Mouse (Mus musculus): ENCODE measurements at regions not wholly inside any gene's neighbourhood (a gene's known extent, or its start where the extent isn't known, plus 50 kb on each side); places are given as distances from the start of the nearest gene placed in this dataset.

- Histone ChIP-seq H3K9me3 (ENCODE audit: control insufficient read depth, low read length) (no peaks in the 10 kb centered on the region), H3K4me1 (ENCODE audit: control insufficient read depth, insufficient read depth, low read length) (no peaks in the 10 kb centered on the region), H3K9ac (ENCODE audit: low read length) (no peak overlapping the region), H3K4me2 (ENCODE audit: low read depth) (no peak overlapping the region), H3K4me3 (ENCODE audit: low read depth, low read length) (no peak overlapping the region), H3K36me3 (ENCODE audit: control insufficient read depth, insufficient read depth, low read length) (no peaks in the 10 kb centered on the region), H3K27me3 (ENCODE audit: control insufficient read depth, insufficient read depth, low read length) (no peaks in the 10 kb centered on the region), H3K27ac (ENCODE audit: low read depth, low read length) (no peak overlapping the region)
- ATAC-seq (ENCODE audit: insufficient read depth, low FRiP score, low TSS enrichment) (no peak), DNase-seq (ENCODE audit: low spot score) (peak; percentile 53)
- 50% methylated on average over 15 of the region's 15 CpGs for WGBS
Observed at GRCm38 (mm10) chr17:45252593-45253230, 180.8 kb downstream of the Cdc5l start.

- Histone ChIP-seq H3K4me3 (ENCODE audit: low read depth, low read length) (no peak overlapping the region), H3K9me3 (ENCODE audit: control insufficient read depth, low read length) (no peaks in the 10 kb centered on the region), H3K36me3 (ENCODE audit: control insufficient read depth, insufficient read depth, low read length) (no peaks in the 10 kb centered on the region), H3K27me3 (ENCODE audit: control insufficient read depth, insufficient read depth, low read length) (no peaks in the 10 kb centered on the region), H3K4me1 (ENCODE audit: control insufficient read depth, insufficient read depth, low read length) (no peaks in the 10 kb centered on the region), H3K27ac (ENCODE audit: low read depth, low read length) (no peak overlapping the region), H3K9ac (ENCODE audit: low read length) (no peak overlapping the region), H3K4me2 (ENCODE audit: low read depth) (peak overlapping the region; percentile 19; the same call in 1 of the 2 replicates)
- DNase-seq (ENCODE audit: low spot score): peak; percentile 84
- ATAC-seq (ENCODE audit: insufficient read depth, low FRiP score, low TSS enrichment): peak; percentile 66
- WGBS: 31% methylated on average over 22 of the region's 22 CpGs
Observed at GRCm38 (mm10) chr17:45251034-45251730, 182.4 kb downstream of the Cdc5l start.

GRCm38 (mm10) chr17:45250450-45250849 lies 183.1 kb downstream of the Cdc5l start:
- no peak for DNase-seq (ENCODE audit: low spot score)
- Histone ChIP-seq H3K4me2 (ENCODE audit: low read depth) (no peak overlapping the region), H3K27ac (ENCODE audit: low read depth, low read length) (no peak overlapping the region), H3K4me3 (ENCODE audit: low read depth, low read length) (no peak overlapping the region), H3K27me3 (ENCODE audit: control insufficient read depth, insufficient read depth, low read length) (no peaks in the 10 kb centered on the region), H3K9ac (ENCODE audit: low read length) (no peak overlapping the region), H3K36me3 (ENCODE audit: control insufficient read depth, insufficient read depth, low read length) (no peaks in the 10 kb centered on the region), H3K9me3 (ENCODE audit: control insufficient read depth, low read length) (no peaks in the 10 kb centered on the region), H3K4me1 (ENCODE audit: control insufficient read depth, insufficient read depth, low read length) (no peaks in the 10 kb centered on the region)
- 68% methylated on average over 10 of the region's 10 CpGs for WGBS
- no peak for ATAC-seq (ENCODE audit: insufficient read depth, low FRiP score, low TSS enrichment)

- no peak overlapping the region for H3K27ac ChIP-seq (ENCODE audit: low read depth, low read length)
- DNase-seq (ENCODE audit: low spot score) (no peak), ATAC-seq (ENCODE audit: insufficient read depth, low FRiP score, low TSS enrichment) (no peak)
- H3K36me3 ChIP-seq (ENCODE audit: control insufficient read depth, insufficient read depth, low read length): no peaks in the 10 kb centered on the region
- no peak overlapping the region for H3K4me2 ChIP-seq (ENCODE audit: low read depth)
- no peaks in the 10 kb centered on the region for H3K4me1 ChIP-seq (ENCODE audit: control insufficient read depth, insufficient read depth, low read length)
- no peak overlapping the region for H3K9ac ChIP-seq (ENCODE audit: low read length)
- no peaks in the 10 kb centered on the region for H3K27me3 ChIP-seq (ENCODE audit: control insufficient read depth, insufficient read depth, low read length)
- no peaks in the 10 kb centered on the region for H3K9me3 ChIP-seq (ENCODE audit: control insufficient read depth, low read length)
- no peak overlapping the region for H3K4me3 ChIP-seq (ENCODE audit: low read depth, low read length)
- WGBS: 72% methylated on average over 29 of the region's 29 CpGs
Observed at GRCm38 (mm10) chr17:45247142-45248137, 186.1 kb downstream of the Cdc5l start.

GRCm38 (mm10) chr17:45244870-45245269 lies 188.7 kb downstream of the Cdc5l start:
- ATAC-seq (ENCODE audit: insufficient read depth, low FRiP score, low TSS enrichment): no peak
- H3K4me2 ChIP-seq (ENCODE audit: low read depth): no peak overlapping the region
- H3K9ac ChIP-seq (ENCODE audit: low read length): no peak overlapping the region
- no peaks in the 10 kb centered on the region for H3K9me3 ChIP-seq (ENCODE audit: control insufficient read depth, low read length)
- H3K27me3 ChIP-seq (ENCODE audit: control insufficient read depth, insufficient read depth, low read length): no peaks in the 10 kb centered on the region
- no peak for DNase-seq (ENCODE audit: low spot score)
- no peaks in the 10 kb centered on the region for H3K36me3 ChIP-seq (ENCODE audit: control insufficient read depth, insufficient read depth, low read length)
- no peak overlapping the region for H3K27ac ChIP-seq (ENCODE audit: low read depth, low read length)
- H3K4me1 ChIP-seq (ENCODE audit: control insufficient read depth, insufficient read depth, low read length): no peaks in the 10 kb centered on the region
- no peak overlapping the region for H3K4me3 ChIP-seq (ENCODE audit: low read depth, low read length)
- WGBS: 81% methylated on average over 10 of the region's 10 CpGs

- H3K4me1 ChIP-seq (ENCODE audit: control insufficient read depth, insufficient read depth, low read length): no peaks in the 10 kb centered on the region
- no peaks in the 10 kb centered on the region for H3K36me3 ChIP-seq (ENCODE audit: control insufficient read depth, insufficient read depth, low read length)
- H3K9ac ChIP-seq (ENCODE audit: low read length): no peak overlapping the region
- no peaks in the 10 kb centered on the region for H3K27me3 ChIP-seq (ENCODE audit: control insufficient read depth, insufficient read depth, low read length)
- no peaks in the 10 kb centered on the region for H3K9me3 ChIP-seq (ENCODE audit: control insufficient read depth, low read length)
- DNase-seq (ENCODE audit: low spot score): no peak
- H3K4me3 ChIP-seq (ENCODE audit: low read depth, low read length): no peak overlapping the region
- H3K4me2 ChIP-seq (ENCODE audit: low read depth): no peak overlapping the region
- H3K27ac ChIP-seq (ENCODE audit: low read depth, low read length): no peak overlapping the region
- no peak for ATAC-seq (ENCODE audit: insufficient read depth, low FRiP score, low TSS enrichment)
- WGBS: 82% methylated on average over 7 of the region's 7 CpGs
Observed at GRCm38 (mm10) chr17:45243103-45243502, 190.4 kb downstream of the Cdc5l start.

GRCm38 (mm10) chr17:45242076-45242475 lies 191.5 kb downstream of the Cdc5l start:
- no peak overlapping the region for H3K9ac ChIP-seq (ENCODE audit: low read length)
- 90% methylated on average over 6 of the region's 6 CpGs for WGBS
- no peak overlapping the region for H3K4me2 ChIP-seq (ENCODE audit: low read depth)
- DNase-seq (ENCODE audit: low spot score) (no peak), ATAC-seq (ENCODE audit: insufficient read depth, low FRiP score, low TSS enrichment) (no peak)
- no peaks in the 10 kb centered on the region for H3K4me1 ChIP-seq (ENCODE audit: control insufficient read depth, insufficient read depth, low read length)
- H3K4me3 ChIP-seq (ENCODE audit: low read depth, low read length): no peak overlapping the region
- no peaks in the 10 kb centered on the region for H3K9me3 ChIP-seq (ENCODE audit: control insufficient read depth, low read length)
- no peaks in the 10 kb centered on the region for H3K36me3 ChIP-seq (ENCODE audit: control insufficient read depth, insufficient read depth, low read length)
- H3K27me3 ChIP-seq (ENCODE audit: control insufficient read depth, insufficient read depth, low read length): no peaks in the 10 kb centered on the region
- H3K27ac ChIP-seq (ENCODE audit: low read depth, low read length): no peak overlapping the region

GRCm38 (mm10) chr17:45240963-45241543 lies 192.5 kb downstream of the Cdc5l start:
- no peak for ATAC-seq (ENCODE audit: insufficient read depth, low FRiP score, low TSS enrichment)

More at GRCm38 (mm10) chr17:45240963-45241543, 192.5 kb downstream of the Cdc5l start:
- H3K4me1 ChIP-seq (ENCODE audit: control insufficient read depth, insufficient read depth, low read length): no peaks in the 10 kb centered on the region
- no peaks in the 10 kb centered on the region for H3K27me3 ChIP-seq (ENCODE audit: control insufficient read depth, insufficient read depth, low read length)
- H3K4me3 ChIP-seq (ENCODE audit: low read depth, low read length): no peak overlapping the region
- no peak overlapping the region for H3K9ac ChIP-seq (ENCODE audit: low read length)
- no peak for DNase-seq (ENCODE audit: low spot score)
- H3K36me3 ChIP-seq (ENCODE audit: control insufficient read depth, insufficient read depth, low read length): no peaks in the 10 kb centered on the region
- 42% methylated on average over 7 of the region's 7 CpGs for WGBS
- no peak overlapping the region for H3K4me2 ChIP-seq (ENCODE audit: low read depth)
- no peaks in the 10 kb centered on the region for H3K9me3 ChIP-seq (ENCODE audit: control insufficient read depth, low read length)
- H3K27ac ChIP-seq (ENCODE audit: low read depth, low read length): no peak overlapping the region
